Mouse (Mus musculus) spleen, adult 18-20 months (tissue): Measurements from ENCODE around the gene Armh3.

ENCODE experiments used
- DNase-seq, 2 experiments: peaks; one replicate each; pipeline ENCODE4 v3.0.0; 2022; ENCODE audit warnings: mixed read lengths in 2 of 2

Gene Armh3

DNA sequence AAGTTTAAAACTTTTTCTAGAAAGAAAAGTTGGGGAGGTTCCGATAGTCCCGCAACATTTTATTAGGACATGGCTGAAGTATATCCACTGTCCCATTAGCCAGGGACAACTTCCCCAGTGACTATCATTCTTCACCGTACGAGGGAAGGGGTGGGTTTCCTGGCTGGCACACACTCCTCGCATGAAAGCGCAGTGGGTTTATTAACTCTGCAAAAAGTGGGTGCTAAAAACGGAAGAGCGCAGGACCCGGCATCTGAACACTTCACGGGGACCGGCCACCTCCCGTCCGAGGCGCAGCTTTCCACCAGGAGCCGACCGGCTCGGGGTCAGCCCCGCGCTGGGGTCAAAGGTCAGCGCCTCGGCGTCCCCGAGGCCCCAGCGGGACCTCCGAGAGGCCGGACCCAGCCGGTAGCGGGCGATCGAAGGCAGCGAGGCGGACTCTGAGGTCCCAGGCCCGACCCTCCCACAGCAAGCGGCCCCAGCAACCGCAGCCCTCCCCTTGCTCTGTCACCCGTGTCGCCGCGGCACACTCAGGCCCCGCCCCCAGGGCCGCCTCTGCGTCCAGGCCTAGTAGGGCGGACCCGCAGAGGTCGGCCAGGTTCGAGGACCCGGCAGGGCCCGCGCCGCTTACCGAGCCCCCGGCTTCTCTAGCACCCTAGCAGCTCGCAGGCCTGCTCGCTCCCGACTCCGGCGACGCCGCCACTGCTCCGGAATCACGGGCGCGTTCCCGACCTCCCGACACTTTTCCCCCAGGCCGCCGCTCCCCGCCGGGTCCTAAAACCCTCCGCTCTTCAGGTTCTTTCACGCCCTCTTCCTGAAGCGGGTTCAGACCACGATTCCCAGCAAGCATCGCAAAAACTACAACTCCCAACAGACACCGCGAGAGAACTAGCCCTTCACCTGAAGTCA, at the start of gene Armh3:
Armh3 (minus strand) TSS at position 704 of the 909 bp plus-strand sequence.
- peak; percentile 93 to 95 for DNase-seq

DNA sequence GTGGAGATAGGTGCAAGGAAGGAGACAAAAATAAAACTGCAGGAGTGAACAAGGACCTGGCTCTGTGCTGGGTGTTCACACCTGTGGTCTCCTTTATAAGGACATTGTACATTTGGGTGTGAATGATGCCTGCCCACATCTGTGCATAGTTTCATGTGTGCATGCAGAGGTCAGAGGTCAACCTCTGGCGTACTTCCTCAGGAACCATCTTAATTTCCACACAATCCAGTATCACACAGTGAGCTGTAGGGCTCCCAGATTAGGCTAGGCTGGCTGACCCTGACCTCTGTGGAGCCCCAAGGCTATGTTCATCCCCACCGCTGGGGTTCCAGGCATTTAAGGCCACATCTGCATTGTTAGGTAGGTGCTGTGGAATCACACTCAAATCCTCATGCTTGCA, 49.1 kb upstream of the Armh3 start:
- DNase-seq = no peak

DNA sequence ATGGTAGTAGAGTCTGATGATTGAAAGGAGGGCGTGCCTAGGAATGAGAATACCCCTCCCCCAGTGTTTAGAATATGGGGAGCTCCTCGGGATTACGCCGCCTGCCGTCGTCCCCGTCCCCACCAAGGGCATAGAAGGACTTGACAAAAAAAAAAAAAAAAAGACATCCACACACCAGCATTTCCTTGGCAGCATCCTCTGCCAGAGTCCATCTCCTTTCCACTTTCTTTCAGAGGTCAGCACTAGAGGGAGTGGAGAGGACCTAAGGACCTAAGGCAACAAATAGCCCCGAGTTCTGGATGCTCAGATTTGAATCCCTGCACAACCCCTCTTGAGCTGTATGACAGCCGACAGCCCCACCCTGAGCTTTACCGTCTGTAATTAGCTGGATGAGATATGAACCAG, 48.3 kb upstream of the Armh3 start:
- no peak for DNase-seq

DNA sequence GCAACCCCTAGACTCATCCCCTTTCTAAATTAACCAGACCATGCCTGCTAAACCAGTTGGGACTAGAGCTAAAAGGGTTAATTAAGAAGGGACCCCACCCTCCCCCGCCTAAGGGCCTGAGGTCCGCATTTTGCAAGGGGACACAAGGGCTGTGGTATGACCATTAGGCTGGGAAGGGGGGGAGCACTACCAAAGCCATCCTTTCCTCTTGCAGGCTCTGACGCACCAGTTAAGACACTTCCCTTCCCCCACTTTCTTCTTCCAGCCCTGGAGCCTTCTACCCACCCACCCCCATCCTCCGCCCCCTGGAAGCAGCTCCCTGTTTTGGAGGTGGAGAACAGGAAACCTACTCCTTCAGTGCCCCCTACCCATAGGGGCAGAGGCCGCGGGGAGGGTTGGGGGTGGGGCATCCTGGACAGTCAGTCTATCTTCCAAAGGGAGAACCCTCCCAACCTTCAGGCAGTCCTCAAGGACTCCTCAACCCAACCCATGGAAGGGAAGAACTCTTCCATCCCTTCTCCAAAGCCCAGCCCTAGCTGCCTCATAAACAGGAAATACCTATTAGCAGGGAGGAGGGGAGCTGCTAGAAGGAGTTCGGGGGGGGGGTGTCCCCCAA, 47.5 kb upstream of the Armh3 start:
- peak in 1 of 2 experiments; percentile 44 for DNase-seq

DNA sequence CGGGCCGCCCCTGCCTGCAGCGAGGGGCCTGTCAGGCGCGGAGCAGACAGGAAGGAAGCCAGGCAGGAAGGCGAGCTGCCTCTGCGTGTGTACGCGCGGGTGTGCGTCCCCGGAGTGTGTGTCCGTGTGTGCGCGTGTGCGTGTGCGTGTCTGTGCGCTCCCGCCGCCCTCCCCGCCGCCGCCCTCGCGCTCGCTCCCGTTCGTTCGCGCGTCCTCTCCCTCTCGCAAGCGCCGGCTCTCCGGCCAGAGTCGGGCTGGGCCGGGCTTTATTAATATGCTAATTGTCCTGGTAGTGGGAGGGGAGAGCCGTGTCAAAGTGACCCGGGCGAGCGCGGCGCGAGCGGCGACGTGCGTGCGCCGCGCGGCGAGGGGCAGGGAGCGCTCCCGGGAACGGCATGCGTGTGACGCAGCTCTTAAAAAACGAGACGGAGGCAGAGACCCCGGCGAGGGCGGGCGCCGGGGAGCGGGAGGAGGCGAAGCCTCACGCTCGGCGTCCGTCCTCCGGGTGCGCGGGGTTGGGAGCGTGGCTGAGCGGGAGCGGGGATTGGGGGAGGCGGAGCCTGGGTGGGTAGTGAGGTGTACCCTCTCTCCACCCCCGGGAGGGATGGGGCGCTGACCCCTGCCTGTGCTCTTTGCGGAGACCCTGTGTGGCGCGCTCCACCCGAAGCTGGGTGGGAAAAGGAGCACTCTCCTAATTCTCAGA, 46.9 kb upstream of the Armh3 start, which contains the start of gene Ldb1:
Ldb1 (minus strand) TSS at position 222 of the 703 bp plus-strand sequence.
- peak; percentile 73 for DNase-seq

DNA sequence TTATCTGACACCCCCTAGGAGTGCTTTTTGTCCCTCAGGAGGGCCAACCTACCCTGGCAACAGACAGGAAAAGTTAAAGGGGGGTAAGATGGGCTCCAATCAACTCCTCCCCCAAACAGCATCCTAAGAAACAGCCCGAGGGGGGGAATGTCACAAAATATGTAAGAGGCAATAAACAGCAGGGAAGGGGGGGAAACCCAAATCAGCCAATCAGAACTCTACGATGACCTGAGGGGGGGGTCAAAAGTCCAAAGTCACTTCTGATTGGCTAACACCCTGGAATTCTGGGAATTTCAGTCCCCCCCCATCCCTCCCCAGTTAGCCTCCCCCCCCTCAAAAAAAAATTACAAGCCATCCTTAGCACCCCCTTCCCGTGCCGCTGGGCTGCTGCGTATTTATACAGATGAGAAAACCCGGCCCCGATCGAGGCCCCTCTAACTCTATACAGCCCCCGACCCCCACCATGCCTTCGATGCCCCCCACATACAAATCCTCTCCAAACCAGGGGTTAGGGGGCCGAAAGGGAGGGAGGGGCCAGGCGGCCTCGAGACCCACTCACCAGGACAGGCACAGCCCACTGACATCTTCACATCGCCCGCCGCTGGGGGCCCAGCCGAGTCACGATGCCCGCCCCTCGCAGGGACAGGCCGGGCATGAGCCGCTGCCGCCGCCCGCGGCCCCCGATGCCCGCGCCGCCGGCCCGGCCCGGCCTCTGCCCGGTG, 46.1 kb upstream of the Armh3 start, which contains the start of gene Pprc1:
Pprc1 (plus strand) TSS at position 616 of the 722 bp plus-strand sequence.
- no peak for DNase-seq

DNA sequence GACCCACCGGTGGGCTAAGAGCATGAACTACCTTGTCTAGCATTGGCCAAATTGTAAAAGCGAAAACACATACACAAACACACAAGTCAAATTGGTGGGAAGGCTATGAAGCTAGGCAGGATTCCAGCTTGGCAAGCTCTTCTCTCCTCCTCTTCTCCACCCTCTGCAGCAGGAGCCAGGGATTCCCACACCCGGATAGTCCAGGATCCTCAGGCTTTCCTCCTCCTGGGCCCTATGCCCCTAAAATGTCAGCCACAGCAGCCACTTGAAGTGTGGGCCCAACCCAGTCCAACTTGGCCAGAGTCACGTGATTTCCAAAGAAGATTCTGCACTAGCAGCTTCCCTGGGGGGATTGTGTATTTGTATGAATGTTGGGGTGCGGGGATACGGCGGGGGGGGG, 45.1 kb upstream of the Armh3 start:
- DNase-seq = no peak

DNA sequence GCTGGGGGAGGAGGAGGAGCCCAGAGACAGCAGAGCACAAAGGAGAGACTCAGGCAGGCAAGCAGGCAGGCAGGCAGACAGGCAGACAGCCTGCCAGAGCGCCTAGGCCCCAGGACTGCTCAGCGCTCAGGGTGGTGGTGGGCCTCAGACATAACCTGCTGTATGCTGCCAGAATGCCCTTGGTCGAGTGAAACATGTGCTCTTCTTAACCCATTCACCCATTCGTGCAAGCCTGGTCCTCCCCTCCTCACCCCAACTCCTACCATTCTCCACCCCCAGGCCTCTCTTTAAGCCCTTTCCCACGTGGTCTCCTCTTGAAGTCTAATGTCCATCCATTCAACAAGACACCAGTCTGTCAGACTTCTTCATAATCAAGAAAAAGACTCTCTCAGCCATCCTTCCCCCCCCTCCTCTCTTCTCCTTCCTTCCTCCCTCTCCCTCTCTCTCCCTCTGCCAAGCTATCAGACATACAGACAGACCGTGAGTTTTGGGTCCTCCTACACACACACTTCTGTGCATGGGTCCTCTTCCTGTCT, 44.3 kb upstream of the Armh3 start:
- DNase-seq = no peak

DNA sequence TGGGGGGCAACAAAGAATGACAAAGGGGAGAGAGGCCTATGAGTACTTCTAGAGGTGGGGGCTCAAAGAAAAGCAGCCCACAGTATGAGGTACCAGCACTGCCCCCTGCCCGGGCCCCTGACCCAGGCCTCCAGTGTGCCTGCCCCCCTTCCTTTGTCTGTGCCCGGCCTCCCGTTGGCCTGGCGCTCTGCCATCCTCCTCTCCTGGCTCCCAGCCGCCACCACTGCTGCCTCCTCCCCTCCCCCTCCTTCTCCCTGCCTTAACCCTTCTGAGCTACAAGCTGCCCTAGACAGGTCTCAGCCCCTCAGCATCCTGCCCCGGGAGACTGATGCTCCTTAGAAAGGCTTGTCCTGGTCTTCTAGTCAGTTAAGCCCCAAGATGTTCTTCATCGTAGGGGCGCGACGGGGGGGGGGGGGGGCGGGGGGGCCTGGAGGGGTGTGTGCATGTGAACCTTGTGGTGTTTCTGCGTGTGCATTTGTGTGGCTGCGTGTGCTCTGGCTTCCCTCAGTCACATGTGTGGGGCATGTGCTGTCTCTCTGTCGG, 43.7 kb upstream of the Armh3 start:
- DNase-seq = peak in 1 of 2 experiments; percentile 52

DNA sequence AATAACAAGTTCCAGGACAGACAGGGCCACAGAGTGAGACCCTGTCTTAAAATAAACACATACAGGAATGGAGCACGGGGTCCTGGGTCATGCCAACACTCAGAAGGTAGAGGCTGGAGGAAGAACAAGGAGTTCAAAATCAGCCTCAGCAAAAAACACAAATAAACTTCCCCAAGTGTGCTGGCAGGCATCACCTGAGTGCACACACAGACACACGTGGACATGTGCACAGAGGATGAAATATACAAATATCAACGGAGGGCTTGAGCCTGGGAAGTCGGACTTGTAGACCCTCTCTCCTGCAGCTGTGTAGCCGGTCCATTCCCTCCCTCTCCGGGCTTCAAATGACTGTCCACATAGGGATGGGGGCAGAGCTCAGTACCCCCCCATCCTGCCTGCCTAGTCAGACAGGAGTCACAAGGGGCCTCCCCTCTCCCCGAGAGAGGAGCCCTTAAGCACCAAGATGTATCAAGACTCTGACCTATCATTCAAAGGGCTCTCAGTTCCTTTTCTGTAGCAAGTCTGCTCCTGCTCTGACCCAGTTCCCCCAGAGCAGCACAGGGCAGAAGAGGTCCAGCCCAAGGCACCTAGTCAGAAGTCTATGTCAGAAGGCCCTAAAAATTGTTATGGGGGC, 43.1 kb upstream of the Armh3 start:
- DNase-seq = peak in 1 of 2 experiments; percentile 30

DNA sequence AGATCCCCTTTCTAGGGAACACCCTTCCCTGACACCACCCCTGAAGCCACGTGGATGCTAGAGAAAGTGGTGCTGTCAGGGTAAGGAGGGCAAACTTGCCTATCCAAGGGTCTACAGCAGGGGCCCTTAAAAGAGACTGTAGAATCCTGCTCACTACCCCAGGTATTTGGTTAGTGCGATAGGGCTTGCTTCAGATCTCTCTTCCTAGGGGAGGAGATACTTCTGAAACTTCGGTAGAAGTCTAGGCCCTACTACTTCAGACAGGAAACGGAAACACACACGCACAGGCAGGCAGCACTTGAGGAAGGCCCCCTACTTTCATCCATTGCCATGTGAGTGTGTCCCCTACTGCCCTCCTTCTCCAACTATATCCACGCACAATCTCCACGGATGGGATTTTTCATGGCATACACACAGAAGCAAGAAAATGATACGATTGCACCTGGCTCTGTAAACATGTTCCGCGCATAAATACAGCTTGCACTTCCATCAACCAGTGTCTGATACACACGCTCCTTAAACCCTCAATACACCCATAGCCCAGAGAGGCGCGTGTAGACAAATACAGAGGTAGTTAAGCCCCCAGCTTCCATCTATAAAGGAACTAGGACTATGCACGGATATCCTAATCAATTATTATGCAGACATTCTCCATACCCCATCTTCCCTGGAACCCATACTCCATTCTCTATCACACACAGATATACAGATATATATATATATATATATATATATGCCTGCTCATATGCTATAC, 42.0 kb upstream of the Armh3 start:
- DNase-seq = peak in 1 of 2 experiments; percentile 30

DNA sequence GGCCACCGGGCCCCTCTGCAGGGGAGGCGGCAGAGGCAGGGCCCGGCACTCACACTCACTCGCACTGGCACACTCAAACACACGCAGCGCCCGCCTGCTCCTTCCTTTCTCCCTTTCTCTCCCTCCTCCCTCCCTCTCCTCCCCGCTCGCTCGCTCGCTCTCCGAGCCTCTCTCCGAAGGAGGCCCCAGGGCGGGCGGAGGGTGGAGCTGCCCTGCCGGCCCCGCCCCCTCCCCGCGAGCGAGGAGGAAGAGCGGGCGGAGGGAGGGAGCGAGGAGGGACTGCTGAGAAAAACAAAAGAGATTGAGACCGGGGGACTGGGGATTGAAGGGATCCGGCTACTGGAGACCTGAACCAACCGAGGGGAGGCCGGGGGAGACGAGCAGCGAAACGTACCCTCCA, 41.2 kb upstream of the Armh3 start:
- DNase-seq = peak; percentile 86 to 88

DNA sequence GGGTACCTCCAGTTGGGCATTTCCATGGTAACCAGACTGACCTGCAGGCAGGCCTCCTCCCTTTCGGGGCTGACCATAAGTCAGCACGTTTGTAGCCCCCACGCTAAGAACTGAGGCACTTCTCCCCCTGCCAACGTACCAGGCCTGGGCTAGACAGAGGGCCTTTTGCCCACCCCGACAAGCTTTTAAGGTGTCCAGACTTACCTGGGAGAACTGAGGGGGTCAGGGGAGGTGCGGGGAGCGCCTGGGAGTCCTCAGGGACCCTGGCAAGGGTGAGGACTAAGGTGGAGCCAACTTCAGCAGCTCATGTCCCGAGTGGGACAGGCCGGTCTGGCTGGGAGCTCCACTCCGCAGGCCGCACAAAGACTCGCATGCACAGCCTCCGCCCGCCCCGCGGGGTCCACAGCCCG, 40.6 kb upstream of the Armh3 start:
- peak in 1 of 2 experiments; percentile 23 for DNase-seq

DNA sequence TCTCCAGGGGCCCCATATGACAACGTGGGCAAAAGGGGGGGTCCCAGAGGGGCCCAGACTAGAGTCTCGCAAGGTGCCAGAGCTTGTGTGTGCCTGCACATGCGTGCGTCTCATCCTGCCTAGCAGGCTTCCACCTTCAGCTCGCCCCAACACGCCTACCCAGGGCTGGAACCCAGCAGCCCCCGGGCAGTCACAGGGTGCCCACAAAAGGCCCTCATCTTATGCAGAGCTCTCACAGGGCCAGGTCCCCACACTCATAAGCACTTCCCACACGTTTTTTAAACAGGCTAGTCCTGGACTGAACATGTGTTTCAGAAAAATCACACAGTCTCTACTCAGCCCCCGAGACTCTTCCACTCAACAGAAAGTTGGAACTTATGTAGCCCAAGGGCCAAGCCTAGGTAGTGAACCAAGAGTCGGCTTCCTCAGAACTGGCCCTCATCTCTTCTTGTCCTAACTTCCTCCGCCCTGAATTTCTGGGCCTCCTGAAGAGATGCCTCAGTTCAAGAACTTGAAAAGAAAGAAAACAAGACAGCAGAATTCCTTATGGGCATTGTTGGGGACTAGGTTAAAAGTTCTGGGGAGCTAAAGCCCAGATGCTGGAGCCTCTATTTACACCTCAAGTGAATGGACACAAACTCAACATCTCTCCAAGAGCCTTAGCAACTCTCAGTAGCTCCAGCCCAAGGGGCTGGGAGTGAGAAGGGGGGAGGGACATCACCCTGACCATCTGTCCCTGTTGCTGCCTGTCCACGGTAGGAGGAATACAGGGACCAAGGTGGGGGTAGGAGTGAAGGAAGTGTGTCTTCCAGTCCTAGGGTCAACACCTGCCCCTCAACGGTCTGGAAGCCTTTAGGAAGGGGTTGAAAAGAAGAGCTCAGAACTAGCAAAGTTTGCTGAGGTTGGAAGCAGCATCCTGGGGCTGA, 39.9 kb upstream of the Armh3 start:
- peak in 1 of 2 experiments; percentile 23 for DNase-seq

DNA sequence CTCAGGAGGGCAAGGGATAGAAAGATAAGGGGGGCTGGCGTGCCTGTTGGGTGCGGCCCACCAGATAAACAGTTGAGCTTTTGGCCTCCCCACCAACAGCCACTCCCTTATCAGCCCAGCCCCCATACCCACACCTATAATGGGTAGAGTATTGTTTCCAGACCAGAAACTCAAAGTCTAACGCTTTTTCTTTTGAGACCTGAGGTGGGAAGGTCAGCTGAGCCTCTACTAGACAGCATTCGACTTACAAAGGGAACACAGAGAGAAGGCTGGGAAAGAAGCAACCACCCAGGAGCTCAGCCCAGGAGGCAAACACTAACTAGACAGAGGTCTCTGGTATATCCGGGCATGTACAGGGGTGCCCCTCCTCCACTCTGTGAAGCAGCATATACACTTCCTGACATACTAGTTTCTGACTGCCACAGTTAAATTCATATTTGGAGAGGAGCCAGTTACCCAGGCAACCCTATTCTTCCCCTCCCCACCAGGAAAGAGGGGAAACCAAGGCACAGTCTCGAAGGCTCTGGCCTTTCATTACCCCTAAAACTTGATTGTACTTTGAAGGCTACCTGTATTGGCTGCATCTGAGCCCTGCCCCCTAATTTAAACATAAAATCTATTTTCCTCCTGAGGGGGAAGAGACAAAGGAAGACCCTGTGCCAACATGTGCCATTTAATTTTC, 39.1 kb upstream of the Armh3 start:
- DNase-seq = peak in 1 of 2 experiments; percentile 39

DNA sequence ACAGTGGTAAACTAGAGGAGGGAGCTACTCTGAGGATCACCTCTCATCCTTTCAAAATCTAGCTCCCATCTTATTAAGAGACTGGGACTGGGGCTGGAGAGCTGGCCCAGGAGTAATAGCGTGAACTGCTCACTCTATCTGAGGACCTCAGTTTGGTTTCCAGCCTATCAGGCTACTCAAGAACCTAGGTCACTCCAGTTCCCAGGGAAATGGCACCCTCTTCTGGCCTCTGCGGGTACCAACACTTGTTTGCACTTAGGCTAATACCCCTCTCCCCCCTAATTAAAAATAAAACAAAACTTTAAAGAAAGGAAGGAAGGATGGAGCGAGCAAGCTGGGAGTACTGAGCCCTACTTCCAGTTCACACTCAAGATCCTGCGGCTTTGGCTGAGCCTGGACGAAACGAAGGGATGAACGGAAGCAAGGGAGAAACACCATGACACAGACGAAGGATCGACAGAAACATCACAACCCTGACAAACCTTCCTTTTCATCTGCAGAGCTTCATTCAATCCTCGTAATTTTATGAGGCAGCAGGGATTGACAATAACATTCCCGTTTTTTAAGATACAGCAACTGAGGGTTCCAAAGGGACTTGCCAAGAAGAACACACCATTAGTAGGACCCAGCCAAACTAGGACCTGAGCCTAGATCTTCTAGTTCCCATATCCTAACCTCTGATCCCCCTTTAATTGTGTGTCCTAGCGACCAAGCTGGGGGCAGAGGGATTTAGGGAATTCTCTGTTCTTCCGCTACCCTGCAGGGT, 38.4 kb upstream of the Armh3 start:
- DNase-seq = no peak

DNA sequence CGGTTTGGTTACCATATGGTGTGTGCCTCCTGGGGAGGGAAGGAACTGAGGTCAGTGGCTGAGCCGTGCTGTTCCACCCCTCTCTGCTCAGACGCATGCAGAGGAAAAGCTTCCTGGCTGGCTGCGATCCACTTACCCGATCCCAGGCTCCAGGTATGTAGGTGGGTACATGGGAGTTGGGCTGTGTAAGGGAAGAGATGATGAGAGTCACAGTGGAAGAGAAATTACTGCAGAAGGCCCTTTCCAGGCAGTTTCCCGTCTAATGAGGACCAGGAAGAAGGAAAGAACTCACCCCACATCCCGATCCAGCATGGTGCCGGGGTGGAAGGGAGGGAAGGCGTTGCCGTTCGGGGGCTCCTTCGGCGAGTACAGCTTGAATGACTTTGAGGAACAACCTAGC, 37.7 kb upstream of the Armh3 start:
- DNase-seq = no peak

DNA sequence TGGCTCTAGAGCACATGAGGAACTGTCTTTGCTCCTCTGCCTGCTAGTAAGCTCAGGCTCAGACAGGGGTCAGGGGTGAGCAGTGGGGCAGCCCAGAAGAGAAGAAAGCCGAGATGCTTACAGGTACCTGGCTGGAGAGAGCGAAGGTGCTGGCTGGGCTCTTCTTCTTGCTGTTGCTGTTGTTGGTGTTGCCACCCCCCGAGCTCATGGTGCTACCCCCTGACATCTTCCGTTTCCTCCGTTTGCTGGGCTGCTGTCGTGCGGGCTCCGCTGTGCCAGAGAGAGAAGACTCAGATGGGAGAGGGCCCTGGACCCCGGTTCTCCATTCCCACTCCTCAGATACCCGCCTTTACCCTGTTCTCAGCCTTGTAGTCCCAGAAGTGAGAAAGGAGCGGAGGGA, 35.6 kb upstream of the Armh3 start:
- DNase-seq = no peak
